Mouse (Mus musculus) kidney, adult 9 months (tissue): ENCODE results near the gene Sohlh1.
A peak's percentile ranks its signal among the peaks of the same experiment; 100 is the strongest.
"Not testable (repeated sequence)": the region's sequence is repeated elsewhere in the genome, so short reads cannot be mapped to it uniquely, and the experiment has no call there.

ENCODE experiments used
- DNase-seq: peaks from one replicate; pipeline ENCODE4 v3.0.0; 2022

The Sohlh1 gene

GRCm38 (mm10) chr2:25836291-25836690, 10.8 kb downstream of the Sohlh1 start:
- peak; percentile 75 for DNase-seq

- no peak for DNase-seq
Measured at GRCm38 (mm10) chr2:25830786-25831185, 16.3 kb downstream of the Sohlh1 start.

- DNase-seq, result no peak
Measured at GRCm38 (mm10) chr2:25828344-25828947, 18.6 kb downstream of the Sohlh1 start.

GRCm38 (mm10) chr2:25824751-25825150, 22.3 kb downstream of the Sohlh1 start:
- no peak for DNase-seq

GRCm38 (mm10) chr2:25822806-25823205, 24.2 kb downstream of the Sohlh1 start, which contains the start of gene Lcn9:
Gene Lcn9 (plus strand): TSS chr2:25823153.
- no peak for DNase-seq

GRCm38 (mm10) chr2:25815748-25816147, 31.3 kb downstream of the Sohlh1 start, which contains the start of gene Glt6d1:
Gene Glt6d1 (minus strand): TSS chr2:25815848.
- not testable (repeated sequence) for DNase-seq

GRCm38 (mm10) chr2:25813364-25813763, 33.7 kb downstream of the Sohlh1 start:
- DNase-seq, result no peak

GRCm38 (mm10) chr2:25811711-25812110, 35.3 kb downstream of the Sohlh1 start:
- peak; percentile 60 for DNase-seq

- no peak for DNase-seq
Measured at GRCm38 (mm10) chr2:25798065-25798464, 49.0 kb downstream of the Sohlh1 start.

GRCm38 (mm10) chr2:25797635-25798034, 49.4 kb downstream of the Sohlh1 start:
- DNase-seq, result no peak
